Mouse (Mus musculus) cerebellum, adult 11-12 months (tissue): Measurements from ENCODE around the gene Cox7b.

Experiments used
- DNase-seq: peaks from one replicate; pipeline ENCODE4 v3.0.0; 2022

Cox7b gene

GRCm38 (mm10) chrX:106015571-106016322 is at the start of gene Cox7b:
TSS of gene Cox7b (plus strand) at chrX:106015700.
- DNase-seq: peak; percentile 77

DNA sequence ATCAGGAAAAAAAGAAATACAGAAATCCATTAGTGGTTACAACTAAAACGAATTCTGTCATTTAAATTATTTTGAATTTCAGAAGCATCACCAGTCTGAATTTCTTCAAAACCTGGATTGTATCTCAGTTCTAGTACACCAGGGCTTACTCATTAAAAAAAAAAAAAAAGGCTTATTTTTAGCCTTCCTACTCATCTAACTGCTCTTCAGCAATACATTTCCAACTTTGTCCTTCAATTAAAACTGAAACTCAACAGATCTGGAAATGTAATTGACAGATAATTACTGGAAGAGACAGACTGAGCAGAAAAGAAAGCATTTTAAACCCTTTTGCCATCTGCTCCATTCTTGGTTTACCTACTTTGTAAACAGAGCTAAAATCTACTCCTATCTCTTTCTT is 13.9 kb upstream of the Cox7b start:
- DNase-seq: no peak

- no peak for DNase-seq
Measured at GRCm38 (mm10) chrX:106010762-106011161, 4.7 kb upstream of the Cox7b start.

DNA sequence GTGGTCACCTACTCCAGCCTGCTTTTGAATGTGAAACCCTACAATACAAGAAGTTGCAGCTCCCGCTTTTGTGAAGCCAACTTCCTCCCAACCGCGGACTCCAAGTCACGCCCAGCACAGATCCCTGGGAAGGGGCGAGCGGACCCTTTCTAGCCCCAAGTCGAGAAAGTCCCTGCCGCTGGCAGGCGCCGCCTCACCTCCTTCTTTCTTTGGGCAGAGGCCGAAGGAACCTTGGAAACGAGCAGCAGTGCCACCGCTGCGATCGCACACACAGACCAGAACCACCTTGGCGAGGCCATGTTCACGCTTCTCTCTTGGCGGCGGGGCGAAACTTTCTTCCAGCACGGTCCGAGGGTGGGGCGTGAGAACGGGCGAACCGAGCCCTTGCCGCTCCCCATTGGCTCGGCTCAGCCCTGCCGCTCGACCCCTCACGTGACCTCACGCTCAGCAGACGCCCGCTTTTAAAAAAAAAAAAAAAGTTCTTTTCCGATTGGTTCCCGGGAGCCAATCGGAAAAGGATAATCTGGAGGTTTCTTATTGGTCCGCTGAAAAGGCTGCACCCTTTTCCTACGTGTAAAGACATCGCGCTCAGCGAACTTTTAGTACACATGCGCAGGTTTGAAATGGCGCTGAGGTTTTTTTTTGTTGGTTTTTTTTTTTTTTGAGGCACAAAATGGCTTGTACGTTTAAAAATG is 3.9 kb upstream of the Cox7b start, which contains the start of gene Magt1:
Gene Magt1, minus strand, starts transcription at position 442 of the 695 bp plus-strand sequence.
- DNase-seq: peak; percentile 89

- peak; percentile 26 for DNase-seq
Measured at GRCm38 (mm10) chrX:106012559-106012958, 2.9 kb upstream of the Cox7b start.

DNA sequence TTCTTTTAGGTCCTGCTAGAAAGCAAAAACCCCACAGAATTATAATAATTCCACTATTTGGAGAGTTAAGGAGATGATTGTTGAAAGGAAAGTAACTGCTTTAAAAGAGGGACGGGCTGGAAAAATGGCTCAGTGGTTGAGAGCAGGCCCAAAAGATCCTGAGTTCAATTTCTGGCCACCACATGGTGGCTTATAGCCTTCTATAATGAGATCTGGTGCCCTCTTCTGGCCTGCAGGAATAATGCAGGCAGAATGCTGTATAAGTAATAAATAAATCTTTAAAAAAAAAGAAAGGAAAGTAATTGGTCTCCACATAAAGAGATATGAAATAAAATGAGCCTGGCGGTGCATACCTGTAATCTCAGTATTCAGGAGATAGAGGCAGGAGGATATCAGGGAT is 2.3 kb upstream of the Cox7b start:
- DNase-seq: peak; percentile 21

GRCm38 (mm10) chrX:106014741-106015377 is 641 bp upstream of the Cox7b start:
- DNase-seq: peak; percentile 18

DNA sequence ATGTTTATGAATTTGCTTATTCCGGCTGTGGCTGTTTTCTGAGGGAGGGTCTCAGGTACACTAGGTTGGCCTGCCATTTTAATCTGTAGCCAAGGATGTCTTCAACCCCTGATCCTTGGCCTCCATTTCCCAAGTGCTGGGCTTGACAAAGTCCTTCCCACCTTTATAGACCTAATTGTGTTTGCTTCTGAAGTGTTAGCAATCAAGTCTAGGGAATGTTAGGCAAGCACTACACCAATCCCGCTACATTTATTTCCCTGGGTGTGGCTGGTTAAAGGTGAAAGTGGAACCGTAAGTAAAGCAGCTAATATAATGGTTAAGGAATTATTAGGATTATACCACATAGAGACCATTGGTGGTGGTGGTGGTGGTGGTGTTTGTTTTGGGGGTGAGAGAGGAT is 1.6 kb downstream of the Cox7b start:
- no peak for DNase-seq

- DNase-seq: no peak
Measured at GRCm38 (mm10) chrX:106017516-106017915, 2.0 kb downstream of the Cox7b start.

DNA sequence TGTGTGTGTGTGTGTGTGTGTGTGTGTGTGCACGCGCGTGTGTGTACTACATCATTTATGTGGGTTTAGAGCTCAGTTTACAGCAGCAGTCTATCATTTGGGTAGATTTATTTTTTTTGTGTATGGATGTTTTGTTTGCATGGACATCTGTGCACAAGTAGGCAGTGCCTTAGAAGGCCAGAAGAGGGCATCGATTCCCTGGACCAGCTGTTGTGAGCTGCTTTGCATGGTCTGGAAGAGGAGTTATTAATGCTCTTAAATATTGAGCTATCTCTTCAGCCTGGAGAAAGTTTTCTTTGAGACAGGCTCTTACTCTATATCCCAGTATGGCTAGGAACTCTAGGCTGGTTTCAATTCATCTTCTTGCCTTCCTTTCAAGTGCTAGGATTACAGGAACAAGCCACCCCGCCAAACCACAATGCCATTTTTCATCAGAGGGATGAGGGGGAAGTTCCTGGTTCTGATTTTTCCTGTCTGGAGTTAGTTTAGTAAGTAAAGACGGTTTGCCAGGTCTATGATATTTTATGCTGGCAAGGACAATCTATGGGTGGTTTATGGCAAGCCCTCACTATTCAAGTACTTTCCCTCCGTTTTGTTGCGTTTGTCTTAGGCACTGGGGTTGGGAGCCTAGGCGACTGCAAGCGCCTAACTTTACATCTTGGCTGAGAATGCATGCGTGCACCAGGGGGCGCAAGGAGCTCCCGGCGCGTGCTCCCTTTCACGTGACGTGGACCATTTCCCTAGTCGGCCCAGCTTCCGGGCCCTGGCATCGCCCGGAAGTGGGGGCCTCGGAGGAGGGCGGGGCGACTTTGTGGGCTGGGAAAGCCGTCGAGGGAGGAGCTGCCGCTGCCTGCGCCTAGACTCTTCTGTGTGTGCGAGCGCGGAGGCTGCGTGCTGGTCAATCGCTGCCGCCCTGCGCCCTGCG is 11.2 kb downstream of the Cox7b start, which contains the start of gene Atp7a:
Gene Atp7a, plus strand, starts transcription at position 859 of the 925 bp plus-strand sequence.
- DNase-seq: peak; percentile 87

- DNase-seq: no peak
Measured at GRCm38 (mm10) chrX:106027343-106027674, 11.8 kb downstream of the Cox7b start.

GRCm38 (mm10) chrX:106030176-106030575 is 14.7 kb downstream of the Cox7b start:
- DNase-seq: no peak

GRCm38 (mm10) chrX:106031124-106031523 is 15.6 kb downstream of the Cox7b start:
- DNase-seq: no peak

GRCm38 (mm10) chrX:106035727-106036126 is 20.2 kb downstream of the Cox7b start:
- no peak for DNase-seq

DNA sequence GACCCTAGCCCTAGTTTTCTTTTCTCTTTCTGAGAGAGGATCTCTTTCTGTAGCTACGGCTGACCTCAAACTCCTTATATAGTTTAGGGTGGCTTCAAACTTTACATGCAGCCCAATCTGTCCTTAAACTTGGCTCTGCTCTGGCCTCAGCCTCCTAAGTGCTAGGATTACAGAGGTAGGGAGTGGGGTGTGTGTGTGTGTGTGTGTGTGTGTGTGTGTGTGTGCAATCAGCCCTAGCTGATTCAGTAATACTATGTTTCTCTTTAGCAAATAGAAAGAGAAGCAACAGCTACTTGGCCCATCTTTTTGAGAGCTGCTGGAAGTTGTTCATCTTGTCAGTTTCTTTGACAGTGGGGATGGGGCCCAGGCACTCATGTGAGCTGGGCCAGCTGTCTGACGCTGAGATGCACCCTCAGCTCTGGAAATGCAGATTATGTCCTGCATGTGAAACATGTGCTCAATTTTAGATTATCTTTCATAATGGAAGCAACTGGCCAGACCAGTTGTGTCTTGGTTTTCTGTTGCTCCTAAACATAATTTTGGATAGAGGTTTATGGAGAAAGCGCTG is 21.8 kb downstream of the Cox7b start:
- no peak for DNase-seq

DNA sequence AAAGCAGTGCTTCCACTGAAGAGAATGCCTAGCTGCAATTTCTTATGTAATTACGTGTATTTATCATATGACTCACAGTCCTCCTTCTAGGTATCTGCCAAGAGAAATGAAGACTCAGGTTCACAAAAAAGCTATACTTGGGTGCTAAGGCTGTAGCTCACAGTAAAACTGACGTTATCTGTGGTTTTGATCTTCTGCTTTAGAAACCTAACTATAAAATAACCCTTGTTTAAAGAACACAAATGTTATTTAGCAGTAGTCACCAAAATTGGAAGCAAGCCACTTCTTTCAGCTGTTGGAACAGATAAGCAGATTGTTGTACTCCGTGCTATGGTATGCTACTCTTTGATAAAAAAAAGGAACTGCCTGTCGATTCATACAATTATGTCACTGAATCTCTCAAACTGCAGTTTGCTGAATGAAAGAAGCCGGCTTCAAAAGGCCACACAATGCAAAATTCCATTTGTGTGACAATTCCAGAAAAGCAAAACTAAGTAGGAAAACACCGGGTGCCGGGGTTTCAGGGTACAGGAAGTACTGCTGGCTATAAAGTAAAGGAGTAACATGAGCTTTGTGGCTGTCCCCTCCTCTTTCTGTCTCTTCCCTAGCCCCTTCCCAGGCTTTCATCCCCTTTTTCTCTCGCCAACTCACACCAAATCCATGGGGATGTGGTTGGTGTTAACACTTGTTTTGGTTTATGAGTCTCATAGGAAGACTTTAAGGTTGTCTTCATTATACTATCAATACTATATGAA is 28.5 kb downstream of the Cox7b start:
- DNase-seq: no peak

- DNase-seq: no peak
Measured at GRCm38 (mm10) chrX:106045455-106045854, 30.0 kb downstream of the Cox7b start.

GRCm38 (mm10) chrX:106045928-106046327 is 30.4 kb downstream of the Cox7b start:
- DNase-seq: no peak

GRCm38 (mm10) chrX:106048191-106048590 is 32.7 kb downstream of the Cox7b start:
- no peak for DNase-seq
